Mouse (Mus musculus) retina, postnatal 7 days (tissue): ENCODE measurements around the gene Cpt1a.

Source experiments
- DNase-seq: peaks from one replicate; pipeline ENCODE4 v3.0.0-alpha.2; 2012; ENCODE audit warnings: low read depth, low spot score

Cpt1a gene

DNA sequence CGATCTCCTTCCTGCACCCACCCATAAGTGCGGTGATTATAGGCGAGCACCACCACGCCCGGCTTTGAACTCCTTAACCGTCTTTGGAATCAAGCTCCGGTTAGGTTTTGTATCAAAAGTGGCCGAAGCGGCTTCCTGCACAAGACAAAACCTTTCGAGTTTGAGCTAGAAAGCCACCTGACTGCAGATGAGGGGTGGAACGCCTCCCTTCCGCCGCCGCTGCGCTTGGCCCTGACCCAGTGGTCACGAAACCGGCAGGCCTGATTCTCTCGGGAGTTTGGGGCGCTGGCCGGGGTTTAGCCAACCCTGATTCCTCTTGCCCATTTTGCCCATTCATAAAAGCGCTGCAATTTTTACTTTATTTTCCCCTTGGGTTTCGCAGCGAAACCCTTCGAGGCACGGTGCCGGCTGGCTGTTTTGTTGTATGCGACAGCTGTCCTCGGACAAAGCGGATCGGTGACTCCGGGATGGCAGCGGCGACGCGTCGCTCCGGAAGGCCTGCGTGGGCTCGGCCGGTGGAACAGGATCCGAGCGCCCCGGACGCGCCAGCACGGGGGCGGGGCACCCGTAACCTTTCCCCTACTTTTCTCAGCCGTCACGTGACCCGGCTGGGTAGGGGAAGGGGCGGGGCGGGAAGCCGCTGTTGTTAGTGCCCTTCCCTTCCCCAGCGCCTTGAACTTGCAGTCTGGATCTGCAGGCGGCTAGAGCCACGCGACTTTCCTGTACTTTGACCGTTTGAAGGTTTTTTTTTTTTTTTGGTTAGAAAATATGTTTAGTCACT, 3.0 kb downstream of the Cpt1a start:
- peak; percentile 85 for DNase-seq

- DNase-seq, result no peak
These were observed 3.8 kb downstream of the Cpt1a start for GRCm38 (mm10) chr19:3325771-3326478.

DNA sequence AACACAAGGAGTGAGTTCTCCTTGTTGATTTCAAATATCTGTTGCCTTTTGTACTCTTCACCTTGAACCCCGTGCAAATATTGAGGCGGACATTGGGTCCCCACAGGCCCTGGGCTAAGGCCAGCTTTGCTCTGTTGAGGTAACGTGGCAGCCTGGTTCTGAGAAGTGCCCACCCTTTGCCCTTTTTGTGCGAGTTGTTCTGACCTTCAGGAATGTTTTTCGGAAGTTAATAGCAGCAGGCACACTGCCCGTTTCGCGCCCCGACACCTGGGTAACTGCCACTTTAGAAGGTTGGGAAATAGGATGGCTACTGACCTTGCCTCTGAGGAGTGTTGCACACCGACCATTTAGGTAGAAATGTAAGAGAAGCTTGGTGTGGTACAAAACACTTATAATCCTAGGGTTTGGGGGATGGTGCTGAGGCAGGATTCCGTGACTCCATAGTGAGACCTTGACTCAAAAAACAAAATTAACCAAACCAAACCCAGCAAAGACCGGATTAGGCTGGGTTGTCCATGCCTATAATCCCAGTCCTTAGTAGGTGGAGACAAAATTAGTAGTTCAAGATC, 4.4 kb downstream of the Cpt1a start:
- no peak for DNase-seq

- no peak for DNase-seq
These were observed 11.1 kb downstream of the Cpt1a start for GRCm38 (mm10) chr19:3333247-3333646.

DNA sequence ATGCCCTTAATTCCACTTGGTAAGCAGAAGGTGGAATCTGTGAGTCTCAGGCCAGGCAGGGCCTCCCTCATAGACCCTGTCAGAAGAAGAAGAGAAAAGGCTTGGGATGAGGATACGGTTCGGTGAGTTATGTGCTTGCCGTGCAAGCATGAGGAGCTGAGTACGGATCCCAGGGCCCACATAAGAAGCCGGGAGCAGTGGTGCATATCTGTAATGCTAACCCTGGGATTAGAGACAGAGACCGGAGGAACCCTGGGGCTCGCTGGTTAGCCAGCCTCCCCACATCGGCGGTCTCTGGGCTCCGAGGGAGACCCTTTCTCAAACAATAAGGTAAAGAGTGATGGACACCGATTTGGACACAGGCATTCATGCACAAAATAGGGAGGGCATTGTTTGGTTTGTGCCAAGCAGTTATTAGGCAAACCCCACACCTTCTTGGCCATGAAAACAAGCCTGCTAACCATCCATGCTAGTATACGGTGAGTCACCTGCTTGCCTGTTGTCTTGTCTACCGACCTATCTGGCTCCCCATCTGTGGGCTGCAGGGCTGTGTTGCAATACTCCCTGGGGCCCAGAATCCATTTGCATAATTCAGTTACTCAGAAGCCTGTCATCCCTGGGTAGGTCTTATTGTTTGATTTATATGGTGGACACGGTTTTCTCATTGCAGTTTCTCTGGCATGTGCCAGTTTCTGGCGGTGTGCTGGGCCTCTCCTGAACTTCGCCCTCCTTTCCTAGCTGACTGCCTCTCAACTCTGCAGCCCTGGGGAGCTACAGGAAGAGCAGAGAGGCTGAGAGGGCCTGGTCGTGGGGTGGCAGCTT, 11.8 kb downstream of the Cpt1a start:
- DNase-seq, result no peak

- no peak for DNase-seq
These were observed 12.4 kb downstream of the Cpt1a start for GRCm38 (mm10) chr19:3334550-3334949.

DNA sequence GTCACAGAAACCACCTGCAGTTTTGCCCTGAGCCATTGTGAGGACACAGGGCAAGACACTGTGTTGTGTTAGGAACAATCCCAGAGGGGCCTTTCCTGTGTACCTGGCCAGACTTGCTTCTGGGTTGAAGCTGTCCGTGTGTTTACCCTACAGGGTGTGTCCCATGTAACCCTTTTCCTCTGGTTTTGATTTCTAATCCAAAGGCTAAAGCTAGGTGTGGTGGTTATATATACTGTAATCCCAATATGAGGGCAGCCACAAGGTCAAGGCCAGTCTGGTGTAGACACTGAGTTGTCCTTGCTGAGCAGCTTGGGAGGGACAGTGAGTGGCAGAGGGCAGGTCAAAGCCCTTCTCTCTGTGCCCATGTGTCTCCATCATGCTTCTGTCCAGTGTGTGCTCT, 13.8 kb downstream of the Cpt1a start:
- DNase-seq, result no peak

GRCm38 (mm10) chr19:3336485-3337255, 14.5 kb downstream of the Cpt1a start:
- DNase-seq, result no peak

DNA sequence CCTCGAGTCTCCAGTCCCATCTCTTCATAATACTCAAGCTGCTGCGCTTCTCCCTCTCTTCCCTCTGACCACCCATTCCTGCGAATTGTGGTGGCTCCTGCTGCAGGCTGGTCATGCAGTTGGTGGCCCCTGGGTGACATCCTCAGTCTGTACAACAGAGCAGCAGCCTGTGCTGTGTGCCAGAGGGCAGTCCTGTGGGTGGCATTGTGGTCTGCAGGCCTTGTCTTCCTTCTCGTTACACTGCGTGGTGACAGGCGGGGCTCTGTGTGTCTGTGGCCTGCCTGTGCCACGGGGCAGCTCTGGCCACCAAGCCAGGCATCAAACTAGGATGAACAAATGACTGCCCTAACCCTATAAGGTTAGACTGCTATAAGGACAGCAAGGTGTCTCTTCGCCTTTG, 17.1 kb downstream of the Cpt1a start:
- no peak for DNase-seq

- no peak for DNase-seq
These were observed 18.9 kb downstream of the Cpt1a start for GRCm38 (mm10) chr19:3341021-3341420.

GRCm38 (mm10) chr19:3343929-3344328, 21.8 kb downstream of the Cpt1a start:
- no peak for DNase-seq

- DNase-seq, result no peak
These were observed 22.8 kb downstream of the Cpt1a start for GRCm38 (mm10) chr19:3344636-3345544.

DNA sequence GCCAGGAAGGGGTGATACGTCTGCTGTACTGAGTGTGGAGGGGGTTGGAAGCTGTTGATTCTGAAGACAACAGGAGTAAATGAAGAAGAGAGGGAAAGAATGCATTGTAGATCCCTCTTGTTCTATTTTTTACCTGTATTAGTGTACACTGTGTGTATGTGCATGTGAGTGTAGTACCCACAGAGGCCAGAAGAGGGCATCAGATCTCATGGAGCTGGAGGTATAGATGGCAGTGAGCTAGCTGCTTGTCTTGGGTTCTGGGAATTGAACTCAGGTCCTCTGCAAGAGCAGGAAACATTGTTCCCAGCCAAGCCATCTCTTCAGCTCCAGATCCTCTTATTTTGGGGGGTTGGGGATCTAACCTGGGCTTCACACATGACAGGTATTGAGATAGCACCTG, 25.6 kb downstream of the Cpt1a start:
- DNase-seq, result no peak

GRCm38 (mm10) chr19:3353415-3354111, 31.4 kb downstream of the Cpt1a start:
- DNase-seq, result peak; percentile 38

GRCm38 (mm10) chr19:3355096-3355495, 33.0 kb downstream of the Cpt1a start:
- DNase-seq, result no peak

DNA sequence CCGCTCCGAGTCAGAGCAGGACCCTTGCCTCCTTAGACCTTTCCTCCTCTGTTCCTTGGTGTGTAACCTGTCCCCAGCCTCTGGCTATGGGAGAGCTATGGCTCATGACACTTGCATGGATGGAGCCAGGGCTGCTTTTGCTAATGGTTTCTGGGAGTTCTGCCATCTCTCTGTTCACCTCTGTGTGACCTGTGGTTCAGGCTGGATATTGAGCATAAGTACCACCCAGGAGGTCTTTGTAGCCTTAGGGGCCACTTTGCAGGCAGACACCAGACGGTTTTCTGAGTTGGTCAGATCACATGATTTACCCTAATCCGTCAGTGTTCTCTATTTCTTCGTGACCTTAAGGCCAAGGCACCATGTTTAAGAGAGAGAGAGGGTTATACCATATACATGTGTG, 34.4 kb downstream of the Cpt1a start:
- DNase-seq, result no peak

DNA sequence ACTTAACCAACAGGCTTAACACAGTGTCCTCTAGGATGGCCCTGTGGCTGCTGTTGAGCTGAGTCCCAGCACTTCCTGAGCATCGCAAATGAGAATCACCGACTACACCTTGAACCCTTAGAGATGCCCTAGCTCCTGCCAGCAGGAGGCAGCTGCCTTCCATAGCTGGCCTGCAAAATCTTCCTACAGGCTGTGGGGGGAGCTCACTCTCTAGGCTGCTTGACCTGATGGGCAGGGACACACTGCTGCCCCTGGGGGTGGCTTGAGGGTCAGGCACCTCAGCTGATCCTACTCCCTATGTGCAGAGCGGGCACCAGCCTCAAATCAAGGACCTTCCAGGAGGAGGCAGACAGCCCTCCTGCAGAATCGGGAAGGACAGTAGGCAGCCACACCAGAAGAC, 35.5 kb downstream of the Cpt1a start:
- no peak for DNase-seq

GRCm38 (mm10) chr19:3359841-3360588, 37.9 kb downstream of the Cpt1a start:
- DNase-seq, result no peak

DNA sequence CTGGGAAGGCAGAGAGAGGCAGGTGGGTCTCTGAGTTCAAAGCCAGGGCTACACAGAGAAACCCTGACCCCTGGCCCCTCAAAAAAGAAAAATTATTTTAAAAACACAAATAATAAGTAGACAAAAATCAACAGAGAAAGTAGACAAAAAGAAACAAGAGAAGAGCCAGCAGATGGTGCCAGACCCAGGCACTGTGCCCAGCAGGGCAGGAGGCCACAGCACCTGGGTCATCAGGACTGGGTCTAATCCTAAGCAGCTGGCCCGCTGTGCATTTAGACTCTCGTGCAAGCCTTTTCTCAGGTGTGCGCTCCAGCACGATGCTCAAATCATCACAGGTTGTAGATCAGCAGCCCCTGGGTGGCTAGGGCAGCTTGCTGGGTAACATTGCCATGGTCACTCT, 41.4 kb downstream of the Cpt1a start:
- no peak for DNase-seq
